Mouse (Mus musculus) kidney, adult 2 months (tissue): ENCODE results near the gene Arhgef16.

Experiments
- CTCF ChIP-seq: fragments of 200-500 bp; conservative IDR thresholded peaks from 2 replicates; pipeline ENCODE4 v1.5.1; 2011; ENCODE audit warnings: low read depth, mild to moderate bottlenecking, control low read depth, low read length, moderate library complexity, mixed read lengths; ENCODE audit not compliant: insufficient read depth, insufficient read length
- POLR2A ChIP-seq: fragments of 200-500 bp; IDR thresholded peaks from one replicate; pipeline ENCODE4 v1.6.1; 2011; ENCODE audit warnings: low read depth, low read length, control low read depth

DNA sequence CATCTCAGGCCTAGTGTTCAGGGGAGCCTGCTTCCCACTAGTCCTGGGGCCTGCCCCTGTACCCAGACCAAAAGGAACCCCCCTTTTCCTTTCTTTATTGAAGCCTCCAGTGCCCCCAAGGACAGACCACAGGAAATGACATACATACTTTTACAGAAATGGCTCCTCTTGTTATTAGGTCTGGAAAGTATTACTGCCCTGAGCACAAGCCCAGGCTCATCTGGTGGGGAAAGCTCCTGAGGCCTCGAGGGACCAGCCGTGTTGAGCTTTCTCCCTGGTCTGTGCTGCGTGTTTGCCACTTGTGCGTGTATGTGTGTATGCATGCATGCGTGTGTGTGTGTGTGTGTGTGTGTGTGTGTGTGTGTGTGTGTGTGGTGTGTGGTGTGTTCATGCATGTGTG, 40.7 kb downstream of the Arhgef16 start:
- TF ChIP-seq CTCF (no peak), POLR2A (no peak)
